Mouse (Mus musculus) embryonic stem cell, embryonic (primary cell): ENCODE data around the gene Prph.

Source experiments
- CTCF ChIA-PET, 4 experiments: fragments of 300-600 bp in 2 of 4; fragments of 350-600 bp in 2 of 4; sonication (Branson Sonifier 250); formaldehyde crosslinking; loops; one replicate each; lab custom pipeline; 2022; ENCODE audit warnings: inconsistent platforms in 2 of 4; lab: Charles Lee
- POLR2A ChIA-PET, 4 experiments: fragments of 300-600 bp in 2 of 4; fragments of 350-600 bp in 2 of 4; sonication (Branson Sonifier 250); formaldehyde crosslinking; loops; one replicate each; lab custom pipeline; 2022; ENCODE audit warnings: antibody characterized with exemption in 4 of 4, inconsistent platforms in 1 of 4; lab: Charles Lee

Gene Prph

DNA sequence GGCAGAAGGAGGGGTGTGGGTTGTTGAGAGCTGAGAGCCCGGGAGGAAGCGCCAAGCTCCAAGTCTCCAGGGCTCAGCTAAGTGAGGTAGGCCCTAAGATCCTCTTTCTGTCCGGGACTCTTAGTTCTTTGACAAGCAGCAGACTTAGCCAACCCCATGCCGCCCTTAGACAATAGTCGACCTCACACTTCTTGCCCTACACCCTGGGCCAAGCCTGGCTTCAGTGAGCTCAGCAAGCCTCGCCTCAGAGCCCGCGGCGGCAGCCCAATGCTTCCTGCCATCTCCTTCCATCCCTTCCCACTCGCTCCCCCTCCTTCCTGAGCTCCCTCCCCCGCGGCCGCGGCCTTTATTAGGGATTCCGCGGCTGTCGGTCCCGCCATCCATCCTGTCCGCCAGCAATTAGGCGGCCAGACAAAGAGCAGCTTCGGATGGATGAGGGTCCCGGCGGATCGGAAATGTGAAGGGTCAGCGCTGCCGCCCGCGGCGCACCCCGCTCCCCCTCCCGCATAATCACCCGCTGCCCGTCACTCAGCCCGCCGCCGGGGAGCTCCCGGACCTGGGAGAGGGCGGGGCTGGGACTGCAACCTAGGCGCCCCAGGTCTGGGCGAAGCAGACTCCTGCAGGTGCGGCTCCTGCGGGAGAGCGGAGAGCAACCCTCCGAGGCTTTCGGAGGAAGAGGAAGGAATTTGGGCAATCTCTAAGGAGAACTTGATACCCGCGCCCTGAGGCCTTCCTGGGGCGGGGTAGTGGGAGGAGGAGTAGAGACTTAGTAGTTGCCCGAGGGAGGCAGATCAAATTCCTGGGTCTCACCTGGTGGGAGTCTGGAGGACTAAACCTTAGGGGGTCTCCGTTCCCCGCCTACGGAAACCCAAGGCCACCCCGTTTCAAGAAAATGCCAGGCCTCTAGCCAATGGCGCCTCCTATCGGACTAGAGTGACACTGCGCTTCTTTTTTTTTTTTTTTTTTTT, 38.6 kb downstream of the Prph start:
- CTCF ChIA-PET: interaction anchor here (0.5 to 3.1 kb wide), 69 partner anchors 8 to 1208 kb away, joined by 3 to 23 read pairs (median 5); partner anchors contain the start of genes Troap (in 3 of the 4), Tuba1c (in 3 of the 4), Prph (in 2 of the 4) and Racgap1 (in 1 of the 4)
- POLR2A ChIA-PET: interaction anchor here (0.5 to 3.8 kb wide), 50 partner anchors 9 to 1134 kb away, joined by 3 to 25 read pairs (median 4); partner anchors contain the start of genes Troap (in 4 of the 4), Prph (in 2 of the 4), Tuba1c (in 2 of the 4) and Atf1 (in 1 of the 4)

DNA sequence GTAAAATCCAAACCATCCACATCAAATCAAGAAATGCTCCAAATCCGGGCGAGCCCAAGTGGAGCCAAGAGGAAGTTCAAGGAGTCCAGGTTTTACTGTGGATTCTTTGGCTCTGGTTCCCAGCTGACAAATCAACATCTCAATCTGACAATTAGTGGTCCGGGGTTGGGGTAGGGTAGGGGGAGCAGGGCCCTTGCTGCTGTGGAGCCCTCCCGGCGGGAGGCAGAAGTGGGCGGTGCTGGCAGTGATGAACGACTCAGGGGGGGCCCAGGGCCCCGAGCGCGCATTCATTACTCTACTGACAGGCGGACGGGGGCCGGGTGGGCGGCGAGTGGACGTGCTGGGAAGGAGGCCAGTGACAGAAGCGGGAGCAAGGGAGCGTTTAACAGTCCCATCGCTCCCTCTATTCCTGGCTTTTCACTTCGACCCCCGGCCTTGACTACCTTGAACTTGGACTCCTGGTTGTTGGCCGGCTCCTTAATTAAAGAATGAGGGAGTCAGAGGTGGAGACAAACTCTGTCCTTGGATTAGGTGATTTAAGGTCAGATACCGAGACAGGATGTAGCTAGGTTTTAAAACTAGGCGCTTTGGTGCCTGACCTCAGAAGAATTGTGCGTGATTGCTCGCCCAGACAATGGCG, 39.8 kb downstream of the Prph start:
- POLR2A ChIA-PET: interaction anchor here (0.6 to 2.2 kb wide), 11 partner anchors 18 to 509 kb away, joined by 3 to 9 read pairs (median 4); partner anchors contain the start of genes Prph (in 2 of the 4), Troap (in 2 of the 4) and Rnd1 (in 1 of the 4)
- CTCF ChIA-PET: interaction anchor here (0.5 to 3.1 kb wide), 23 partner anchors 17 to 1209 kb away, joined by 3 to 23 read pairs (median 5); partner anchors contain the start of genes Racgap1 (in 1 of the 4) and Tuba1c (in 1 of the 4)

DNA sequence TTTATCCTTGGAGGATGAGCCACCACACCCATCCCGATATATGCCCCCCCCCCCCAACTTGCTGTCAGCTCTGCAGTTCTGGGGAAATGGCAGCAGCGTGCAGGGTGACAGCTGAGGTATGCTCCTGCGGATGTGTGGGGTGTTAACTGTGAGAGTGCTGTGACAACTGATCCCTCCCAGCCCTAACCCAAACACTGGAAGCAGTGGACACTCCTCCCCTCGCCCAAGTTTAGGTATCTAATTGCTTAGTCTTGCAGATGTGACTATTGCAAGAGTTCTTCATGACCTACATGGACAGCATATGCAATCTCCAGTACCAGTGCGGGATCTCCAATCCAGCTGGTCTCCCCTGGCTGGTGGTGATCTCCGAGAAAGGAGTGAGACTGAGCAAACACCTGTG, 40.4 kb downstream of the Prph start:
- ChIA-PET CTCF (interaction anchor here in 3 of 4 experiments (0.5 to 3.1 kb wide), 7 partner anchors 9 to 77 kb away, joined by 3 to 23 read pairs (median 4); no protein-coding TSS in a partner anchor), POLR2A (interaction anchor here in 3 of 4 experiments (0.6 to 2.2 kb wide), 9 partner anchors 11 to 1650 kb away, joined by 3 to 7 read pairs (median 3); partner anchors contain the start of genes Prph (in 1 of the 3) and Troap (in 1 of the 3))

DNA sequence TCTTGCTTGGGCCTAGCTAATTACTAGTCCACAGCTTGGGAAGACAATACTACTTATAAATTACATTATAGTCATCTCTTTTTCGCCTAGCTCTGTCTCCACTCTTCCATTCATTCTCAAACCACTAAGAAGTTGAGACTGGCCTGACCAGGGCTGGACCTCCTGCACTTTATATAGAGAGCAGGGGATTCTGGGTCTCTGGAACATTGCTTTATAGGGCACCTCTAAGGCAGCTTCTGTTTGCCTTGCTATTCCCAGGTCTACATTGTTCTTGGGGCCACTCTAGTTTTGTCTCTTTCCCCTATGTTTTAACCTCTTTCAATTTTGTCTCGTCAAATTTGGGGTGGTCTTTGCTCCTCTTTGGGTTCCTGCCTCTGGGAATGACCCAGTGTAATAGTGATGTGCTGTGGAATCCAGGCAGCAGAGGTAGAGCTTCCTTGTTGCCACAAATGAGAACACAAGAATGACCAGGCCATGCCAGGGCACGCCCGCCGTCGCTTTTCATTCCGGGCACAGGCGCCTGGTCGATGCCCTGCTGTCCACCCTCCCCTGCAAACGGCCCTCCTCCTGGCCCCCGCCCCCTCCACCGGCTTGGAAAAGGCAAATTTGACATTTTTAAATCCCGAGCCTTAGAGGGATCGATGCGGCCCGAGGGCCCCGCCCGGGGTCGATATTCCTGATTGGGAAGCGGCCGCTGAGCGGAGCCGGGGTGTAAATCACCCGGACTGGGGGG, 41.3 kb downstream of the Prph start:
- CTCF ChIA-PET: interaction anchor here in 1 of 4 experiments (0.8 to 6.3 kb wide), 7 partner anchors 8 to 47 kb away, joined by 3 to 66 read pairs (median 4); partner anchors contain the start of gene C1ql4
- POLR2A ChIA-PET: interaction anchor here in 3 of 4 experiments (0.9 to 2.2 kb wide), 7 partner anchors 12 to 94 kb away, joined by 3 to 7 read pairs (median 4); partner anchors contain the start of genes Prph (in 1 of the 3), Troap (in 1 of the 3) and Tuba1c (in 1 of the 3)

DNA sequence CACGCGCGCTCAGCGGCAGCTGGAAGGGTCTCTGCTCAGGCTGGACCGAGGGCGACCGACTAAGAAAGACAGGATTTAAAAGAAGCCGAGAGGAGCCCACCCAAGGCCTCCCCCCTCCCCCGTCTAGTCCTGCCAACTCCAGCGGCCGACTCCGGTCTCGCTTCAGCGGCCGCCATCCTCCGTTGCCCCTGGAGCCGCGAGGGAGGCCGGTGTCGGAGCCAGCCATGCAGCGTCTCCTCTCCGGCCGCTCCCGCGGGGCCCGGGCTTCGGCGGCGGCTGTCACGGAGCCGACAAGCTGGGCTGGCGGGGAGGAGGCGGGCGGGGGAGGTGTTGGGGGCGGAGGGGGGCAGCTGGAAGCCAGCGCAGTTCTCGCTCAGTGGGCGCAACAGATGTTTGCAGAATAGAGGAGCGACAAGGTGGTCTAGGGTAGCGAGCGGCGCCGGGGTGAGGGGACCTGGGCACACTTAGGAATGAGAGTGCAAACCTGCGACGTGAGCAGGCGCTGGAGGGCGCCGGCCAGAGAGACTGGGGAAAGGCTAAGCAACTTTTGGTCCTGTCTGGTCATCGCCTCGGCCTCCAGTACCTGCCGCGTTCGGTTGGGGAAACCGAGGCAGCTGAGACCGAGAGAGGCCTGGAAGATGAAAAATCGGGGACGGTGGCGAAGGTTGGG, 42.0 kb downstream of the Prph start:
- ChIA-PET CTCF (interaction anchor here in 2 of 4 experiments (1.1 to 6.3 kb wide), 7 partner anchors 9 to 126 kb away, joined by 3 to 66 read pairs (median 4); partner anchors contain the start of gene C1ql4 (in 1 of the 2)), POLR2A (interaction anchor here in 2 of 4 experiments (0.7 to 2.2 kb wide), 6 partner anchors 13 to 95 kb away, joined by 3 to 7 read pairs (median 4); partner anchors contain the start of genes Prph (in 1 of the 2), Troap (in 1 of the 2) and Tuba1c (in 1 of the 2))

DNA sequence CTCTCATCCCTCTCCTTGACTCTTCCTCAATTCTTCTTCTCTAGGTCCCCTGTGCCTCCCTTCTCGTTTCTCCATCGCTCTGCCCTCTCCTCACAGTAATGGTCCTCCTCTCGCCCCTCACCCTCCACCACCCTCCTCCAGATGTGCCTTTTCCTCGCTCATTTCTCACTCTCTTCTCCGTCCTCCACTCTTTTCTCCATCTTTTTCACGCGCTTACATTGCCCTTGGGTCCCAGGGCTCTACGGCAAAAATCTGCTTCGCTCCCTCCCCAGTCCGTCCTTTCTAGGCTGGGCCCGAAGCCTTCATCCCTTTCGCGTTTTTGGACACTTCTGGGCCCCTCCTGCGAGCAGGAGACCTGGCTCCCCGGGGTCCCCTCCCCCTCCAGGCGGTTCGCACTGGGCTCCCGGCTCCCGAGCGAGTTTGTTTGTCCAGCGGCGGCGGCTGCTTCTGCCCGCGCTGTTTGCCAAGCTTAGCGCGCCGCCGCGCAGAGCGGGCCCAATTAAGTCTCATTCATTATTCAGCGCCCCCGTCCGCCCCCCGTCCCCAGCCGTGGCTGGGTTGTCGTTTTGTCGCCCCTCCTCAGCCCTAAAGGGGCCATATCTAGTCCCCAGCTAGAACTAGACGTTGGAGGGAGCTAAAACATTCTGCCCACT, 43.0 kb downstream of the Prph start:
- ChIA-PET CTCF (interaction anchor here (0.6 to 6.3 kb wide), 63 partner anchors 9 to 626 kb away, joined by 3 to 66 read pairs (median 6); partner anchors contain the start of genes C1ql4 (in 3 of the 4), Prph (in 2 of the 4), Troap (in 2 of the 4) and Tuba1c (in 1 of the 4)), POLR2A (interaction anchor here (0.5 to 5.4 kb wide), 39 partner anchors 10 to 299 kb away, joined by 3 to 49 read pairs (median 4); partner anchors contain the start of genes Tuba1c (in 3 of the 4), C1ql4 (in 2 of the 4), Prph (in 1 of the 4) and Troap (in 1 of the 4))

DNA sequence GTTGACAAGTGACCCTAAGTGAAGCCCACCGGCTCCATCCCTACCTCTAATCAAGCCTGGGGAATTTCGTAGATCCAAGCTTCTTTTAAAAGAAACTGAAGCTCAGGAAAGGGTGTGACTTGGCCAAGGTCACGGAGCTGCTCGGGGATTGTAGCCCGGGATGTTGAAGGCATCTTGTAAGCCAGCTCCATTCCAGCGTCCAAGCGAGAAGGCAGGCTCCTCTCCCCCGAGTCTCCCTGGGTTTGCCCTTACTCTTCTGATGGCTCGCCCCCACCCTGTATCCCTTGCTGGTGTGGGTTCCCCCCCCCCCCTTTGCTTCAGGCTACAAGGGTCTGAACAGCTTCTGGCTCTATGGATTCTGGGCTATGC, 43.5 kb downstream of the Prph start:
- ChIA-PET CTCF (interaction anchor here (0.6 to 6.3 kb wide), 75 partner anchors 8 to 811 kb away, joined by 3 to 66 read pairs (median 5); partner anchors contain the start of genes C1ql4 (in 4 of the 4), Prph (in 2 of the 4), Troap (in 2 of the 4) and Tuba1c (in 2 of the 4)), POLR2A (interaction anchor here (0.5 to 5.4 kb wide), 48 partner anchors 8 to 299 kb away, joined by 3 to 49 read pairs (median 4); partner anchors contain the start of genes C1ql4 (in 3 of the 4), Tuba1c (in 3 of the 4), Fmnl3 (in 1 of the 4) and Prph (in 1 of the 4))

DNA sequence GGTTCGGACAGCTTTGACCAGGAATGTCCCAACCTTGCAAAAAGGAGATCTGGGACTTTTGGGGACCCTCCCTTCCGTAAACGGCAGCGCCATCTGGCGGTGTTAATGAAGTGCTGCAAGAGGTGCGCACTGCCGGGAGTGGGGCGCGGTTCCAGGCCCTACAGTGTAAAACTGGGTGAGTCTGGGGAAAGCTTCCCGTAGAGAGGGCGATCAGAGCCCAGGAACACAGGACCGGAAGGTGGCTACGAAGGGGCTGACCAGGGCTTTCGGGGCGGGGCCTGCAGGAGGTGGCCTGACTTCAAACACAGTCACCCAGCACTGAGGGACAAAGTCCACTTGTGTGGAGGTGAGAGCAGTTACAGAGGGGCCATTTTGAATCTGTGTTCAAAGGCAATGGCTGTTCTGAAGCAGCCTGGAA, 44.2 kb downstream of the Prph start:
- ChIA-PET CTCF (interaction anchor here (0.6 to 6.3 kb wide), 78 partner anchors 8 to 812 kb away, joined by 3 to 66 read pairs (median 5); partner anchors contain the start of genes C1ql4 (in 4 of the 4), Troap (in 3 of the 4), Prph (in 2 of the 4) and Cox14 (in 1 of the 4)), POLR2A (interaction anchor here (0.7 to 5.4 kb wide), 44 partner anchors 8 to 279 kb away, joined by 3 to 49 read pairs (median 4); partner anchors contain the start of genes C1ql4 (in 3 of the 4), Fmnl3 (in 1 of the 4), Prph (in 1 of the 4) and Troap (in 1 of the 4))

DNA sequence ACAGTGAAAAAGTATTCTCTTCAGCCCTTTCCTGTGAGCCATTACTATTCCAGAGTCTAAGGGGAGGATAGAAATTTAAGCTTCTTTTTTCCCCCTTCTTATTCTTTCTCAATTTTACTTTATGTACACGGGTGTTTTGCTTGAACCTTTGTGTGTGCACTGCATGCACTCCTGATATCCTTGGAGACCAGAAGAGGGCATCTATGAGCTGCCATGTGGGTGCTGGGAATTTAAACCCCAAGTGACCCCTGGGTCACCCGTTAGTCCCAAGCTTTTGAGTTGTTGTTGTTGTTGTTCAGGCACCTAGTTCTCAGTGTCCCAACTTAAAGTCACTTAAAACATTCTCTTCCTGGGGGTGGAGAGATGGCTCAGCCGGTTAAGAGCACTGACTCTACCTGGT, 45.0 kb downstream of the Prph start:
- CTCF ChIA-PET: interaction anchor here (0.6 to 6.3 kb wide), 65 partner anchors 9 to 1574 kb away, joined by 3 to 66 read pairs (median 5); partner anchors contain the start of genes Troap (in 3 of the 4), C1ql4 (in 2 of the 4), Tuba1c (in 2 of the 4) and Cox14 (in 1 of the 4)
- POLR2A ChIA-PET: interaction anchor here (0.5 to 5.4 kb wide), 40 partner anchors 10 to 938 kb away, joined by 3 to 49 read pairs (median 4); partner anchors contain the start of genes C1ql4 (in 3 of the 4), Tuba1c (in 2 of the 4), Fmnl3 (in 1 of the 4) and Troap (in 1 of the 4)

DNA sequence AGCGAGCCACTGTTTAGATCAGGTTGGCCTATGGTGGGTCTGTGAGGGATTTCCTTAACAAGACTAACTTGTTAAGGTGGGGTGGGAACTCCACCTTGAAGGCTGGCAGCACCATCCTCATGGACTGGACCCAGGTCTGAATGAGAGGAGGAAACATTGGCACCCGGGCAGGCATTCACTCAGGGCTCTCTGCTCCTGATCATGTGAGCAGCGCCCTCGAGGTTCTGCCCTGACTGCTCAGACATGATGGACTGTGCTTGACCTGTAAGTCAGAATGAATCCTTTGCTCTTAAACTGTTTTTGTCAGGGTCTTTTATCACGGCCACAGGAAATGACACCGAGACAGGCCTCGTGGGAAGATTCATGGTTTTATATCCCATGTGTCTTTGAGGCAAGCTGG, 50.3 kb downstream of the Prph start:
- ChIA-PET CTCF (interaction anchor here in 1 of 4 experiments (0.7 kb wide), 1 partner anchor 77 kb away, joined by 11 read pairs; no protein-coding TSS in a partner anchor), POLR2A (no interaction called here)

DNA sequence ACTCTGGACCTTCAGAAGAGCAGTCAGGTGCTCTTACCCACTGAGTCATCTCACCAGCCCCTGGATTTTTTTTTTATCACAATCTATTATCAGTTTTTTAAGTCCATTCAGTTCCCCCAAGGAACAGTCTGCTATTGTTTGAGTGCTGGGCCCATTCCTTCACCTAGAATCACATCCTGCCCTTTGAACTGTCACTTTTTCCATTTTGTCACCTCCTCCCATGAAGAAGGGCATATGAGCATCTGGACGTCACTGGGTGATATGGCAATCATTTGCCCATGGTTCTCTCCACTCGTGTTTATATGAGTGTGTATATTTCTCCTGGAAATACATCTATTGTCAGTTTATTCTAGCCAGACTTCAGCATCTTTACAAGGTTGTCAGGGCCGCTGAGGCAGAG, 52.9 kb downstream of the Prph start:
- ChIA-PET POLR2A (no interaction called here), CTCF (no interaction called here)
